Mouse (Mus musculus): Measurements from ENCODE around the gene Il22ra1. TPM values are rescaled to one million over a fixed set of nuclear protein-coding genes. Genes with fewer than 3 reads are reported as not detected.
A peak's percentile ranks its signal among the peaks of the same experiment; 100 is the strongest.

Gene Il22ra1
- polyA plus RNA-seq, 1 experiment: not detected

DNA sequence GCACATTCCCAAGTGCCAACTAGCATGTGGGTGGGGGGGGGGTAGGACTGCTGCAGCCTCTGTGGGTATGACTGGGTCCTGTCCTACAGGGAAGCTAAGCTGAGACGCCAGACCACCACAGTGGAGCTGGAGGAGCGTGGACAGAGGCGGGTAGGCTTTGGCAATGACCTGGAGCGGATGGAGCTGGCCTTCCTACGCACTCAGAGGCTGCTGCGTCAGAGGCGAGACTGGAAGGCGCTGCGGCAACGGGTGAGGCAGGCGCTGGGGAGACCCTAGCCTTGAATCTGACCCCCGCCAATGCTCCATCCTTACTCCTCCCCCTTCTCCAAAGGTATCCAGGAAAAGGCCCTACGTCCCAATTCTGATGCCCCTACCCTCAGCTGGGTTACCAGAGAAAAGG is 36.7 kb downstream of the Il22ra1 start:
- no peak for TF ChIP-seq CTCF (IDR thresholded peaks at IDR 0.05; ENCODE audit: borderline replicate concordance, insufficient read depth, low read length)
- no peak for TF ChIP-seq POLR2A (IDR thresholded peaks at IDR 0.05; ENCODE audit: low read depth, low read length)
- H3K4me3 ChIP-seq (ENCODE audit: insufficient read depth, low read length): no peak overlapping the region
- no peaks in the 10 kb centered on the region for H3K4me1 ChIP-seq (ENCODE audit: control insufficient read depth, insufficient read depth, low read length)
- H3K27ac ChIP-seq (ENCODE audit: insufficient read depth, low read length): no peak overlapping the region

DNA sequence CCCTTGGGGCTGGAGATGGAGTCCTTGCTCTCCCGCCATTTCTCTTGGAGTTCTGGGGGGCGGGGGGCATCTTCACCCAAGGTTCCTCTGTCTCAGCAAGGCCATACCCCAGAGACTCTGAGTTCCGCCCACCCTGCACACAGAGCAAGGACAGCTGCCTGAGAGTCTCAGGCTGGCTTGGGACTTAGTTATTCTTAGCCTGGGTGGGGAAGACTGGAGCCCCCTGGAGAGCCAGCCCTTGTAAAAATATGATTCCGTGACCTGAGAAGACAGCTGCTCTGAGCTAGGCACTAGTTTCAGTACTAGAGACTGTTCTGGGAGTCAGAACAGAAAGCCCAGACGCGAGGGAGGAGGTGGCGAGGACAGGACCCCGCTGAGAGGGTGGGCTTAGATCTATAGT is 37.7 kb downstream of the Il22ra1 start:
- TF ChIP-seq POLR2A (IDR thresholded peaks at IDR 0.05; ENCODE audit: low read depth, low read length) (no peak), CTCF (IDR thresholded peaks at IDR 0.05; ENCODE audit: borderline replicate concordance, insufficient read depth, low read length) (no peak)
- Histone ChIP-seq H3K27ac (ENCODE audit: insufficient read depth, low read length) (no peak overlapping the region), H3K4me1 (ENCODE audit: control insufficient read depth, insufficient read depth, low read length) (no peaks in the 10 kb centered on the region), H3K4me3 (ENCODE audit: insufficient read depth, low read length) (no peak overlapping the region)

DNA sequence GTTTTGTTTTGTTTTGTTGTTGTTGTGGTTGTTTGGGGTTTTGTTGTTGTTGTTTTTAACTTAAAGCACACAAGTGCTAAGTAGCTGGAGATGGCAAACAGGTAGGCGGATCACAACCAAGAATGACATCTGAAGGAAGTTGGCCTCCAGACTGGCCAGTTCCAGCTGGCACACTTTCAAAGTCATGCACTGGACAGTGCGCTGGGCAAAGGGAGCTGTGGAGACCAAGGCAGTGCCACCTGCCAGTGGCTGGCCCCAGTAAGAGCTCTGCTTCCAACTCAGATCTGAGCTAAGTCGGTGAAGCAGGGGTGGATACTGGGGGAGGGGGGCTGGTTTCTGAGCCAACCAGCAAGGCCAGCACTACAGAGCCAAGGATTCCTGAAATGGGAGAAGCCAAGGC is 39.0 kb downstream of the Il22ra1 start:
- TF ChIP-seq POLR2A (IDR thresholded peaks at IDR 0.05; ENCODE audit: low read depth, low read length): no peak
- no peak for TF ChIP-seq CTCF (IDR thresholded peaks at IDR 0.05; ENCODE audit: borderline replicate concordance, insufficient read depth, low read length)
- H3K4me3 ChIP-seq (ENCODE audit: insufficient read depth, low read length): no peak overlapping the region
- no peak overlapping the region for H3K27ac ChIP-seq (ENCODE audit: insufficient read depth, low read length)
- H3K4me1 ChIP-seq (ENCODE audit: control insufficient read depth, insufficient read depth, low read length): no peaks in the 10 kb centered on the region

DNA sequence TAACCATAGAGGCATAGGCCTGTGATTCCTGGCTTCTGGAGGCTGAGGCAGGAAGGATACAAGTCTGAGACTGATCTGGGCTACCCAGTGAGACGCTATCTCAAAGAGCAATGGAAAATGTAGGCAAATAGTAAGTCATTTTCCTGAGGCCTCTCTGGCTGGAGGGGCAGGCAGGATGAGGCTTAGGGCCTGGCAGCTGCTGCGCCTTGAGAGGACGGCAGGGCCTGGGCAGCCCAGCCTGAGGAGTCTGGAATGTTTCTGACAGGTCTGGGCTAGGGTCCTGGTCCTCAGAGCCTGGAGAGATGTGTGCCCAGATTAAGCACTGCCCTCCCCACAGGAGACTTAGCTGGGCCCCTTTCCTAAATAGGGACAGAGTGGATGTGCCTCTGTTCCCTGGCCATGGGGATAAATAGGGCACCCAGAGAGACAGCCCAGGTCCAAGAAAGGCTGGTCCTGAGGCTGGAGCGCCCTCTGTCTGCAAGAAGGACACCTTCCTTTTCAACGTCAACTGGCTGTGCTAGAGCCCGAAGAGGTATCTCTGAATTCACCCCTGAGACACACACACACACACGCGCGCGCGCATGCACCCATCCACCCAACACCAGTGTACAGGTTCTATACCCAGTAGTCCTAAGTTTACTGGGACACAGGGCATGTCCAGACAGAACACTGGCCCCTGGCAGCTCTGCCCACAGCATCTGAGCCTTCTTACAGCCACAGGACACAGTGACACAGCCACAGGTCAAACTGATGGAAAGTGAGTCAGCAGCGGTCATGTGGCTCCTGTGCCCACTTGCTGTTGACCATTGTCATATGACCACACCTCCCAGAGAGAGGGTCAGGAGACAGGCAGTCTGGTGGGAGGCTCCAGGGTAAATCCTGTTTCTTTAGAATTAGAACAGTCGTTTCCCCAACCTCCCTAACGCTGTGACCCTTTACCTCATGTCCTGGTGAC is 40.9 kb downstream of the Il22ra1 start:
- TF ChIP-seq POLR2A (IDR thresholded peaks at IDR 0.05; ENCODE audit: low read depth, low read length) (no peak), CTCF (IDR thresholded peaks at IDR 0.05; ENCODE audit: borderline replicate concordance, insufficient read depth, low read length) (peak; percentile 55; the same call in 1 of the 2 replicates)
- no peak overlapping the region for H3K4me3 ChIP-seq (ENCODE audit: insufficient read depth, low read length)
- H3K27ac ChIP-seq (ENCODE audit: insufficient read depth, low read length): no peak overlapping the region
- no peaks in the 10 kb centered on the region for H3K4me1 ChIP-seq (ENCODE audit: control insufficient read depth, insufficient read depth, low read length)

DNA sequence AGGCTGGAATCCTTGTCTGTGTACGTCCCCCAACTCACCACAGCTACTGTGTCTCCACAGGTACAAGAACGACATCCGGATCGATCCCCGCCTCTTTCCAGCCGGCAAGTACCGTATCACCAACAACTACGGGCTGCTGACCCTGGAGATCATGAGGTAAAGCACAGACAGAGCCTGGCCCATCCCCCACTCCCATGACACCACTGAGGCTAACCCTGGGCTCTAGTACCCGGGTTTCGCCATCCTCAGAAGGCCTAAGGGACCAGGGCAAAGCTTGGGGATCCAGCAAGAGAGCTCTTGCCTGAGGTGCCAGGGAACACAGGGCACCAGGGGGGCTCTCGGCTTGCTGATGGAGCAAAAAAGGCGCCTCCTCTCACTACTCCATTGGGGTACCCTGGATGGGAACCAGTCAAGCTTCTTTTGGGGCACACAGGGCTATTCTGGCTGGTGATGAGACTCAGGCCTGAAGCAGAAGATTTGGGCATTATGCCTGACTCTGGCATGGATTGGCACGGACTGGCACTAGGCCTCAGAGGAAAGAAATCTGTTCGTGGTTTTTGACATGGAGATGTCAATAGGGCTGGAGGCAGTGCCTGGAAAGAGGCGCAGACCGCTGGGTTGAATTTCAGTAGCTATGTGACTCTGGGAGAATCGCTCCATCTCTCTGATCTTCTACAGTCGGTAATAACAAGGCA is 42.8 kb downstream of the Il22ra1 start:
- TF ChIP-seq CTCF (IDR thresholded peaks at IDR 0.05; ENCODE audit: borderline replicate concordance, insufficient read depth, low read length): no peak
- no peak for TF ChIP-seq POLR2A (IDR thresholded peaks at IDR 0.05; ENCODE audit: low read depth, low read length)
- no peak overlapping the region for H3K27ac ChIP-seq (ENCODE audit: insufficient read depth, low read length)
- no peak overlapping the region for H3K4me3 ChIP-seq (ENCODE audit: insufficient read depth, low read length)
- no peaks in the 10 kb centered on the region for H3K4me1 ChIP-seq (ENCODE audit: control insufficient read depth, insufficient read depth, low read length)

DNA sequence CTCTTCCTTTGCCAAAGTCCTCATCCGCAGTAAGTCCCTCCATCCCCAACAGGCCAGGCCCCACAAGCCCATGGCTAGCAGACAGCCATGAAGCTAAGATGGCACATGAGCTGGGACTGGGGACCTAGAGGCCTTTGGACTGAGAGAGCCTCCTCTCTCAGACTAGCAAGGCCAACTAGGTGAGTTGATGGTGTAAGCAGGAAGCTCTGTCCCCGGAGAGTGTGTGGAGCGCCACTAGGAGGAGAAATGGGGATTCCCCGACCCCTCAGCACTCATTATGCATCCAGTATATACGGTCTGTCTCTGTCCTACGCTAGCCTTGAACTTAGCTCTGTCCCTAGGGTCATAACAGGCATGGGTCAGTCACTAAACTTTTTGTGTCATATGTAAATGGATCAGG is 43.6 kb downstream of the Il22ra1 start:
- H3K27ac ChIP-seq (ENCODE audit: insufficient read depth, low read length): no peak overlapping the region
- no peaks in the 10 kb centered on the region for H3K4me1 ChIP-seq (ENCODE audit: control insufficient read depth, insufficient read depth, low read length)

DNA sequence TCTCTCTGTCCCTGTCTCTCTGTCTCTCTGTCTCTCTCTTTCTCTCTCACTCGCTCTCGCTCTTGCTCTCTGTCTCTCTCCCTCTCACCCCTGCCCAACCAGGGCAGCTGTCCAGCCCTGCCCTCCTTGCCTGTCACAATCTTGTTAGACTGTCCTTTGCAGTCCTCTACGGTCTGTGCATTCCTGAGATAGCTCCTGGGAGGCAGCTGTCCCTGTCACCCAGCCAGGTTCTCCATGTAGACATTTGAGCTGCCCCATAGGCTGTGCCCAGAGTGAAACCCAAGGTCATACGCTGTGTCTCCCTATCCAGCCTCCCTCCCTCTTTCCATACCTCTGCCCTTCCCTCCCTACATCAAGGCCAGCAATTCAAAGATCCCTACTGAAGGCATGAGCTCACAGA is 44.7 kb downstream of the Il22ra1 start:
- Histone ChIP-seq H3K4me1 (ENCODE audit: control insufficient read depth, insufficient read depth, low read length) (no peaks in the 10 kb centered on the region), H3K27ac (ENCODE audit: insufficient read depth, low read length) (no peak overlapping the region), H3K4me3 (ENCODE audit: insufficient read depth, low read length) (no peak overlapping the region)
- TF ChIP-seq POLR2A (IDR thresholded peaks at IDR 0.05; ENCODE audit: low read depth, low read length): no peak
- TF ChIP-seq CTCF (IDR thresholded peaks at IDR 0.05; ENCODE audit: borderline replicate concordance, insufficient read depth, low read length): no peak

More for the DNA sequence above, 43.6 kb downstream of the Il22ra1 start:
- no peak overlapping the region for H3K4me3 ChIP-seq (ENCODE audit: insufficient read depth, low read length)
- TF ChIP-seq POLR2A (IDR thresholded peaks at IDR 0.05; ENCODE audit: low read depth, low read length) (no peak), CTCF (IDR thresholded peaks at IDR 0.05; ENCODE audit: borderline replicate concordance, insufficient read depth, low read length) (no peak)

DNA sequence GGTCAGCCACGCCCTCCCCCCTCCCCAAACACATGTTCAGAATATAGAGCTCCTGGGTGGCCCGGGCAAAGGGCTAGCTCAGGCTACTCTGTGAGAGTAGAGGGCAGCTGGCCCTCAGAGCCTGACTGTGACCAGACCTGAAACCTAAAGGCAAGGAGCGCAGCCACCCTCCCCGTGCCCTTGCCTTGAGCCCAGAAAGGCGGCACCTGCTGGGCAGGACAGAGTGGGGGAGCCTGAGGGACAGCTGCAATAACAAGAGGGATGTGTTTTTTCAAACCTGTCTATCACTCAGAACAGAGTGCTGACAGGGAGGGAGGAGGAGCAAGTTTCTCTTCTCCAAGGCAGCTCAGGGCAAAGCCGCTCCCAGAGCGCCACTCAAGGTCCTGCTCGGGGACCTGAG is 46.5 kb downstream of the Il22ra1 start:
- TF ChIP-seq POLR2A (IDR thresholded peaks at IDR 0.05; ENCODE audit: low read depth, low read length): no peak
- no peak for TF ChIP-seq CTCF (IDR thresholded peaks at IDR 0.05; ENCODE audit: borderline replicate concordance, insufficient read depth, low read length)

DNA sequence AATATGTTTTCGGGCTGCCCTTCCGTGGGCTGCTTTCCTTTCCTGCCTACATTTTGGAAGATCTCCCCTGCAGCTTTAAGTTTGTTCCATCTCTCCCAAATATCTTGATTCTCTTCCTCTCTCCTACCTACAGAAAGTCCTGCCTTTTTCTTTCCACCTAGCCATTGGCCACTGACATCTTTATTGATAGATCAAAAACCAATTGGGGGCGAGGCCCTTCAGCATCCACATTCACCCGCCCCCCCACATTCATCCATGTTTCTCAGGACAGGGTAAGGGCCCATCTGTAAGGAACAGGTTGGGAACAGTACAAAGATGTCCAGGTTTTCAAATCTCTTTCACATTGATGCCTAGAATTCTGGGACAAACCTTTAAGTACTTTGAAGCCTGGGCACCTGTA is 48.9 kb downstream of the Il22ra1 start:
- no peak for TF ChIP-seq POLR2A (IDR thresholded peaks at IDR 0.05; ENCODE audit: low read depth, low read length)
- no peak for TF ChIP-seq CTCF (IDR thresholded peaks at IDR 0.05; ENCODE audit: borderline replicate concordance, insufficient read depth, low read length)
- H3K27ac ChIP-seq (ENCODE audit: insufficient read depth, low read length): no peak overlapping the region

More for the DNA sequence above, 46.5 kb downstream of the Il22ra1 start:
- no peak overlapping the region for H3K4me3 ChIP-seq (ENCODE audit: insufficient read depth, low read length)
- H3K4me1 ChIP-seq (ENCODE audit: control insufficient read depth, insufficient read depth, low read length): no peaks in the 10 kb centered on the region
- H3K27ac ChIP-seq (ENCODE audit: insufficient read depth, low read length): no peak overlapping the region

DNA sequence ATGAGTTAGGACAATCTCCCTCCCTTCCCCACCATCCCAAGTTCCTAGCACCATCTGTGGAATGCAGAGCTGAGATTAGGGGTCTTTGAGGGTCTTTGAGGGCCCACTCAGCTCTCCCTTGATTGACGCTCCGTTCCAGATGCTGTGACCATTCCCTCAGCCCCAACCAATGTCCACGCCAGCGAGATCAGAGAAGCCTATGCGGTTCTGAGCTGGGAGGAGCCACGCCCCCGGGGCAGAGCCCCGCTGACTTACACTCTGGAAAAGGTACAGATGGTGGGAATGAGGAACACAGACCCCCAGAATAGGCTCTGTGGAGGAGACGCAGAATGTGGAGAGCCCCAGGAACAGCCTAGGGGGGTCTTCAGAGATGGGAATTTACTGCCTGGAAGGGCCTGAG is 51.7 kb downstream of the Il22ra1 start:
- TF ChIP-seq POLR2A (IDR thresholded peaks at IDR 0.05; ENCODE audit: low read depth, low read length) (no peak), CTCF (IDR thresholded peaks at IDR 0.05; ENCODE audit: borderline replicate concordance, insufficient read depth, low read length) (no peak)
- H3K27ac ChIP-seq (ENCODE audit: insufficient read depth, low read length): no peak overlapping the region
- H3K4me3 ChIP-seq (ENCODE audit: insufficient read depth, low read length): no peak overlapping the region
- no peaks in the 10 kb centered on the region for H3K4me1 ChIP-seq (ENCODE audit: control insufficient read depth, insufficient read depth, low read length)

More for the DNA sequence above, 48.9 kb downstream of the Il22ra1 start:
- no peak overlapping the region for H3K4me3 ChIP-seq (ENCODE audit: insufficient read depth, low read length)
- no peaks in the 10 kb centered on the region for H3K4me1 ChIP-seq (ENCODE audit: control insufficient read depth, insufficient read depth, low read length)
